ENCODE assay signal across 22 mouse cellular contexts in genomic region chr7:35688276-35688675, GRCm38 (mm10). TPM values are rescaled to one million over a fixed set of nuclear protein-coding genes. Genes with fewer than 3 reads are reported as not detected.
DNase-seq lines count a peak whose midpoint lies in the region; ATAC-seq and TF ChIP-seq lines count a peak whose summit lies in the region.
"Had no signal": no experiment of that assay in that cellular context is flagged by ENCODE, and none has a peak within 500 bp of the region (broad histone marks: within the 10 kb centered on the region; RNA-seq: fewer than 3 reads in every experiment).

No protein-coding gene starts in this region.

- no peak for DNase-seq in forebrain, embryonic 11.5 days (ENCODE audit: low spot score)
- DNase-seq in lung, postnatal 10 days, result peak; percentile 6
- no peak for DNase-seq in lung, postnatal 25 days (ENCODE audit: low spot score)
- DNase-seq in brain, embryonic 14.5 days (ENCODE audit: low read depth), result peak; percentile 62
- peak; percentile 51 for DNase-seq in forebrain, embryonic 14.5 days (ENCODE audit: low spot score)
- no peak for DNase-seq in liver, postnatal 0 days
- DNase-seq in gastrocnemius, postnatal 25 days, result no peak
- DNase-seq: cerebellum, adult 11-12 months; cerebellum, postnatal 25 days; kidney, adult 11 months; layer of hippocampus, adult 9-11 months; liver; retina, postnatal 1 day; right cerebral cortex, postnatal 25 days; spleen, adult 18-20 months; thymus, adult 18-20 months had no signal

- no peak for TF ChIP-seq EP300 in liver, postnatal 0 days (IDR thresholded peaks at IDR 0.05; ENCODE audit: low read depth)

- WGBS in forebrain, embryonic 12.5 days, result 35% methylated on average over 9 of the region's 9 CpGs
- WGBS in forebrain, embryonic 11.5 days, result 52% methylated on average over 9 of the region's 9 CpGs
- WGBS in forebrain, embryonic 14.5 days, result 11% methylated on average over 9 of the region's 9 CpGs
- WGBS in liver, postnatal 0 days (ENCODE audit: insufficient replicate concordance), result 77% methylated on average over 9 of the region's 9 CpGs

- H3K9ac ChIP-seq in forebrain, embryonic 12.5 days, result no peak overlapping the region
- no peak overlapping the region for H3K9ac ChIP-seq in forebrain, embryonic 11.5 days (ENCODE audit: low read length)
- H3K9ac ChIP-seq in forebrain, embryonic 14.5 days (ENCODE audit: low read length), result no peak overlapping the region
- H3K9ac ChIP-seq in liver, postnatal 0 days (replicated peaks), result no peak overlapping the region
- H3K9ac ChIP-seq: liver, embryonic 15.5 days had no signal

- 0 out of 2 replicates have a peak overlapping the region, but pooled peaks have one; percentile 4 for H3K4me2 ChIP-seq in forebrain, embryonic 12.5 days
- no peak overlapping the region for H3K4me2 ChIP-seq in forebrain, embryonic 11.5 days (ENCODE audit: low read depth, low read length, severe bottlenecking)
- no peak overlapping the region; the same call in 1 of the 2 replicates for H3K4me2 ChIP-seq in forebrain, embryonic 14.5 days (ENCODE audit: low read length)
- no peak overlapping the region for H3K4me2 ChIP-seq in liver, postnatal 0 days (ENCODE audit: low read depth, low read length)
- H3K4me2 ChIP-seq: liver, embryonic 15.5 days; midbrain, embryonic 11.5 days had no signal

- H3K27ac ChIP-seq in forebrain, embryonic 12.5 days, result peak overlapping the region; percentile 9; the same call in 1 of the 2 replicates
- no peak overlapping the region for H3K27ac ChIP-seq in forebrain, embryonic 11.5 days (ENCODE audit: low read depth, low read length)
- H3K27ac ChIP-seq in forebrain, embryonic 14.5 days (ENCODE audit: low read depth, low read length), result 0 out of 2 replicates have a peak overlapping the region, but pooled peaks have one; percentile 54
- no peak overlapping the region for H3K27ac ChIP-seq in liver, postnatal 0 days (ENCODE audit: low read depth)
- H3K27ac ChIP-seq: kidney, postnatal 0 days; liver, embryonic 15.5 days had no signal

- H3K27me3 ChIP-seq in forebrain, embryonic 12.5 days, result no peaks in the 10 kb centered on the region
- H3K27me3 ChIP-seq in forebrain, embryonic 11.5 days (ENCODE audit: control insufficient read depth, insufficient read depth, low read length), result no peaks in the 10 kb centered on the region
- no peaks in the 10 kb centered on the region for H3K27me3 ChIP-seq in forebrain, embryonic 14.5 days (replicated peaks; ENCODE audit: control insufficient read depth, insufficient read depth, low read length)
- H3K27me3 ChIP-seq in liver, postnatal 0 days (ENCODE audit: insufficient read depth, low read length), result no peaks in the 10 kb centered on the region
- H3K27me3 ChIP-seq: liver, embryonic 15.5 days had no signal

- H3K4me3 ChIP-seq in forebrain, embryonic 12.5 days (replicated peaks), result no peak overlapping the region
- H3K4me3 ChIP-seq in forebrain, embryonic 11.5 days (ENCODE audit: low read depth, low read length), result no peak overlapping the region
- H3K4me3 ChIP-seq in forebrain, embryonic 14.5 days (ENCODE audit: low read depth, low read length), result no peak overlapping the region
- no peak overlapping the region for H3K4me3 ChIP-seq in liver, postnatal 0 days (ENCODE audit: low read depth, low read length)
- H3K4me3 ChIP-seq: liver, embryonic 15.5 days had no signal

- no peak for TF ChIP-seq CTCF in brain, embryonic 14.5 days (IDR thresholded peaks at IDR 0.05; ENCODE audit: borderline replicate concordance, extremely low read depth, insufficient read depth, insufficient read length)
- no peak for TF ChIP-seq CTCF in liver, postnatal 0 days (IDR thresholded peaks at IDR 0.05; ENCODE audit: low read depth)

- 0 out of 2 replicates have a peak, but pooled peaks cover 2% of the 10 kb centered on the region for H3K9me3 ChIP-seq in forebrain, embryonic 12.5 days
- no peaks in the 10 kb centered on the region for H3K9me3 ChIP-seq in forebrain, embryonic 11.5 days (ENCODE audit: control insufficient read depth, low read length)
- no peaks in the 10 kb centered on the region for H3K9me3 ChIP-seq in forebrain, embryonic 14.5 days (replicated peaks; ENCODE audit: control insufficient read depth, low read length)
- no peaks in the 10 kb centered on the region for H3K9me3 ChIP-seq in liver, postnatal 0 days (ENCODE audit: low read length)
- H3K9me3 ChIP-seq: heart, embryonic 10.5 days; liver, embryonic 15.5 days had no signal

- no peak for TF ChIP-seq POLR2A in brain, embryonic 14.5 days (IDR thresholded peaks at IDR 0.05; ENCODE audit: borderline replicate concordance, extremely low read depth, insufficient read depth, insufficient read length, poor library complexity, severe bottlenecking)

- H3K36me3 ChIP-seq in forebrain, embryonic 12.5 days (replicated peaks), result peaks cover 24% of the 10 kb centered on the region
- H3K36me3 ChIP-seq in forebrain, embryonic 11.5 days (ENCODE audit: control insufficient read depth, insufficient read depth, low read length), result no peaks in the 10 kb centered on the region
- peaks cover 24% of the 10 kb centered on the region for H3K36me3 ChIP-seq in forebrain, embryonic 14.5 days (ENCODE audit: control insufficient read depth, insufficient read depth, low read length)
- peaks cover 7% of the 10 kb centered on the region; the same call in 1 of the 2 replicates for H3K36me3 ChIP-seq in liver, postnatal 0 days (replicated peaks; ENCODE audit: insufficient read depth, low read length)
- H3K36me3 ChIP-seq: liver, embryonic 15.5 days had no signal

- ATAC-seq in forebrain, embryonic 12.5 days (ENCODE audit: low FRiP score), result no peak
- ATAC-seq in forebrain, embryonic 11.5 days (replicated peaks; ENCODE audit: low FRiP score), result no peak
- no peak; the same call in 1 of the 2 replicates for ATAC-seq in forebrain, embryonic 14.5 days
- no peak for ATAC-seq in liver, postnatal 0 days
- ATAC-seq: CD4-positive, CD25-positive, alpha-beta regulatory T cell, adult 4 months had no signal

- peaks cover 53% of the 10 kb centered on the region for H3K4me1 ChIP-seq in forebrain, embryonic 12.5 days
- peaks cover 5% of the 10 kb centered on the region for H3K4me1 ChIP-seq in forebrain, embryonic 11.5 days (replicated peaks; ENCODE audit: control insufficient read depth, insufficient read depth, low read length)
- H3K4me1 ChIP-seq in forebrain, embryonic 14.5 days (ENCODE audit: control insufficient read depth, insufficient read depth, low read length), result peaks cover 49% of the 10 kb centered on the region
- no peaks in the 10 kb centered on the region for H3K4me1 ChIP-seq in liver, postnatal 0 days (ENCODE audit: insufficient read depth)

RNA-seq across cellular contexts. Expression of gene Pdcd5, which starts 41.0 kb away (rescaled TPM):
- 265 and 275 TPM in 2 replicates for polyA plus RNA-seq in forebrain, embryonic 12.5 days (2016; fragmentation: Nextera tagmentation; extraction: Ambion mirVana)
- polyA plus RNA-seq in forebrain, embryonic 11.5 days (2014; fragmentation: Nextera tagmentation; extraction: Ambion mirVana), result 305 TPM in 2 replicates
- 138 and 144 TPM in 2 replicates for polyA plus RNA-seq in brain, embryonic 14.5 days (2012; rRNA removed)
- polyA plus RNA-seq in forebrain, embryonic 14.5 days (2014; fragmentation: Nextera tagmentation; extraction: Ambion mirVana), result 232 and 268 TPM in 2 replicates
- 162 and 163 TPM in 2 replicates for polyA plus RNA-seq in liver, postnatal 0 days (2015; fragmentation: Nextera tagmentation; extraction: Ambion mirVana)
- 100 to 1,000 TPM; 110 to 118 TPM for total RNA-seq in gastrocnemius, postnatal 25 days (2021)

Comparison
In these comparisons a context has a peak if more than half of its experiments do, and no peak if none do; other contexts are left out.
1. H3K27ac ChIP-seq: peak in forebrain, embryonic 12.5 days (single experiment) and forebrain, embryonic 14.5 days (single experiment); none in forebrain, embryonic 11.5 days (single experiment) and liver, postnatal 0 days (single experiment).
2. DNase-seq: peak in lung, postnatal 10 days (single experiment), brain, embryonic 14.5 days (single experiment) and forebrain, embryonic 14.5 days (single experiment); none in forebrain, embryonic 11.5 days (single experiment), lung, postnatal 25 days (single experiment), liver, postnatal 0 days (single experiment) and gastrocnemius, postnatal 25 days (single experiment).